Mouse (Mus musculus) stomach, postnatal 0 days (tissue): ENCODE data around the gene Gm45208.

Experiments
- CTCF ChIP-seq: IDR thresholded peaks from 2 replicates; pipeline ENCODE4 v1.5.1; 2016; ENCODE audit warnings: antibody characterized with exemption, low read depth, mild to moderate bottlenecking, moderate library complexity
- EP300 ChIP-seq: optimal IDR thresholded peaks from 2 replicates; pipeline ENCODE3; 2016; ENCODE audit warnings: antibody characterized with exemption

DNA sequence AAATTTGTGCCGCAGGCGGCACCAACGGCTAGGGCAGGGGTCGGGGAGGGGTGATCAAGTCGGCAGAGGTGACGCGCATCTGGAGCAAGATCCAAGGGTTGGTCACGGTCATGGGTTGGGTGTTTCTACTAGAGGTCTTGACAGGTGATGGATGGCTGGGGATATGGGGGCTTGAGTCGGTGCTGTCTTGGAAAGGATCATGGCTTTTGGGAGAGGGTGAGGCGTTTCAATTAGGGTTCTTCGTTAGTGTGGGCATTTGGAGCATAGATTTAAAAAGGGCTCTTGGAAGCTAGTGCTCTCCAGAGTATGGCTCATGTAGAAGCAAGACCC is 202 bp downstream of the Gm45208 start:
- TF ChIP-seq CTCF (no peak), EP300 (no peak)
